Mouse (Mus musculus): ENCODE measurements around the gene Mecom. TPM values are rescaled to one million over a fixed set of nuclear protein-coding genes. Genes with fewer than 3 reads are reported as not detected.

Mecom gene
- polyA plus RNA-seq, 1 experiment from 2014 or later, result 68.8 TPM

DNA sequence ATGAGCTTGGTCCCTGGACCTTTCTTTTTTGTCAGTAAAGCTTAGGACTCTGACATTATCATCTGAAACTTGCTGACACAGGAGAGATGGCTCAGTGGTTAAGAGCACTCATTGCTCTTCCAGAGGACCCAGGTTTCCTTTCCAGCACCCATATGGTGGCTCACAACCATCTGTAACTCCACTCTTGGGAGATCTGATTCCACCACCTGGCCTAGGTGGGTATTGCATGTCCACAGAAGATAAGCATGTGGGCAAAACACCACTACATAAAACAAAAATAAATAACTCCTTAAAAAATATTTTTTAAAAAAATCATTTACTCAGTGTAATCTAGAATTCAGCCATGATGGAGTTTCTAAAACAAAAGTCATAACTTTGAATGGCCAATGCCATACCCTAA lies 338.7 kb downstream of the Mecom start:
- ATAC-seq (ENCODE audit: borderline replicate concordance, extremely low read depth, low FRiP score, low TSS enrichment), result no peak
- Histone ChIP-seq H3K4me3 (no peak overlapping the region), H3K4me1 (peaks cover 27% of the 10 kb centered on the region), H3K36me3 (no peaks in the 10 kb centered on the region), H3K27me3 (no peaks in the 10 kb centered on the region), H3K9ac (no peak overlapping the region), H3K9me3 (no peaks in the 10 kb centered on the region), H3K27ac (no peak overlapping the region), H3K4me2 (no peak overlapping the region)

DNA sequence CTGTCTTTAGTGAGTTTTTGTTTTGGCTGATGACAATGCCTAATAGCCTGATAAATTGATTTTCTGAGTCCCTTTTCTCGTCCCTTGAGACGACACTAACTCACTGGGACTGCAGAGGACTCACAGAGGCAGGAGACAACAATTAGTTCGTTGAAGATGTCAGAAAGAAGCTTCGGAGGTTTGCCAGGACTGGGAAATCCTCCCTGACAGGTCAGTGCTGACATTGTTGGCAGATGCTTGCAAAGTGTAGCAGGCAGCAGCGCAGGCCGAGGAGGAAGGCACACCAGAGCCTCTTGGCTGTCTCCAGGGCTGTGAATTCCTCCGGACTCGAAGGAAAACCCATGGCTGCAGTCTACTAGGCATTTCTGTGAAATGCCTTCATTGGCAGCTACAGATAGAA lies 339.9 kb downstream of the Mecom start:
- WGBS, result 37% methylated on average over 8 of the region's 8 CpGs
- peak overlapping the region; percentile 54 for H3K27ac ChIP-seq
- H3K9ac ChIP-seq, result no peak overlapping the region

DNA sequence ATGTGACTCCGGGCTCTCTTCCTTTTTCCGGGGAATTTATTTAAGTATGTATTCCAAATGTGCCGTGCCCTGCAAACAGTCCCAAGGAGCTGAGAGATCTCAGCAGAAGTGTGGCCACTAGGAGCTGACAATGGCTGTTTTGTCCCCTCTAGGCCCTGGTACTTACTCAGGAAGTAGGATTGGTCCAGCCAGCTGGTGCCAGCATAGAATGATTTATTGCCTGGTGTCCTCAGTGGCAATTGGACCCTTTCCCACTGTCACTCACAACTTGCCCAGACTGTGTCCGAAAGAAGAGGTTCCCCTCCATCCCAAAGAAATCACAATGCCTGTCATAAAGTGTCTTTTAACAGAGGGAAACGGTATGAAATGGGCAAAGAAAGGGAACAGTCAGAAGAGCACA lies 340.4 kb downstream of the Mecom start:
- Histone ChIP-seq H3K4me3 (no peak overlapping the region), H3K9ac (no peak overlapping the region), H3K4me2 (no peak overlapping the region), H3K36me3 (no peaks in the 10 kb centered on the region), H3K4me1 (peaks cover 13% of the 10 kb centered on the region), H3K27ac (peak overlapping the region; percentile 54), H3K9me3 (no peaks in the 10 kb centered on the region), H3K27me3 (no peaks in the 10 kb centered on the region)
- ATAC-seq (ENCODE audit: borderline replicate concordance, extremely low read depth, low FRiP score, low TSS enrichment), result no peak
- WGBS, result 23% methylated on average over 5 of the region's 5 CpGs

More for the DNA sequence above, 339.9 kb downstream of the Mecom start:
- ATAC-seq (ENCODE audit: borderline replicate concordance, extremely low read depth, low FRiP score, low TSS enrichment), result no peak
- Histone ChIP-seq H3K9me3 (no peaks in the 10 kb centered on the region), H3K4me1 (peaks cover 16% of the 10 kb centered on the region), H3K27me3 (no peaks in the 10 kb centered on the region), H3K36me3 (no peaks in the 10 kb centered on the region), H3K4me3 (no peak overlapping the region), H3K4me2 (no peak overlapping the region)

DNA sequence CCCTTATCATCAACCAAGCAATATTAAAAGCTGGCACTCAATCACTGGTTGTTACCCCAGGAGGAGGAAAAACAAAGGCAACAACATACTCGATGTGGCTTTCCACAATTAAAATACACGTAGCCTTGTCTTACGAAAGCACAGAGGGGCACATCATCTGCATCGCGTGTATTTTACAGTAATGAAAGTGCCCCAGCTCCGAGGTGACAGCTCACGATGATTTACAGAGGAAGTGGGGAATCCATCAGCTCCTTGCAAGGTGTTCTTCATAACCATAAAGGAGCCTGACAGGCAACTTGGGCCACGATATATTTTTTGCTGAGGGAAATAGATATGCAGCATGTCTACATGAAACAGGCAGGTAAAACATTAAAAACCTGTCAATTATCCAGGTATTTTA lies 341.7 kb downstream of the Mecom start:
- Histone ChIP-seq H3K4me3 (no peak overlapping the region), H3K27ac (no peak overlapping the region), H3K9me3 (no peaks in the 10 kb centered on the region), H3K9ac (no peak overlapping the region), H3K27me3 (no peaks in the 10 kb centered on the region), H3K36me3 (no peaks in the 10 kb centered on the region), H3K4me2 (no peak overlapping the region), H3K4me1 (peaks cover 13% of the 10 kb centered on the region)
- 62% methylated on average over 8 of the region's 8 CpGs for WGBS
- no peak for ATAC-seq (ENCODE audit: borderline replicate concordance, extremely low read depth, low FRiP score, low TSS enrichment)

DNA sequence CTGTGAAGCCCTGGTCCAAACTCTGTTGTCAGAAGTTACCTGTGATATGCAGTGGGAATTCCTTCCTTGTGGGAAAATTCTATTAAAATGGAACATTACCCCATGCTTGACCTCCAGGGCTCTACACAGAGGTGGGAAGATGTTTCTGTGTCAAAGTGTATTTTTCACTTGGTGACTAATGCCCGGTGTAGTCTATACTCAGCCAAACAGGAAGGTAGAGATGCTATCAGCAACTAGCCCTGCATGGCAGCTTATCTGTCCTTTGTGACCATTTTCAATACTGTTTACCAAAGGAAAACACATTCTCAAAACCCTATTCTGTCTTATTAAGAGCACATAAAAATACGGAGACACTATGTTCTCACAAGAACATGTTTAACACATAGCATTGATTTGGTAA lies 344.0 kb downstream of the Mecom start:
- Histone ChIP-seq H3K27me3 (no peaks in the 10 kb centered on the region), H3K9me3 (no peaks in the 10 kb centered on the region), H3K4me2 (no peak overlapping the region), H3K36me3 (no peaks in the 10 kb centered on the region), H3K4me3 (no peak overlapping the region), H3K4me1 (peaks cover 17% of the 10 kb centered on the region), H3K27ac (no peak overlapping the region), H3K9ac (no peak overlapping the region)
- 43% methylated on average over 2 of the region's 2 CpGs for WGBS
- no peak for ATAC-seq (ENCODE audit: borderline replicate concordance, extremely low read depth, low FRiP score, low TSS enrichment)

DNA sequence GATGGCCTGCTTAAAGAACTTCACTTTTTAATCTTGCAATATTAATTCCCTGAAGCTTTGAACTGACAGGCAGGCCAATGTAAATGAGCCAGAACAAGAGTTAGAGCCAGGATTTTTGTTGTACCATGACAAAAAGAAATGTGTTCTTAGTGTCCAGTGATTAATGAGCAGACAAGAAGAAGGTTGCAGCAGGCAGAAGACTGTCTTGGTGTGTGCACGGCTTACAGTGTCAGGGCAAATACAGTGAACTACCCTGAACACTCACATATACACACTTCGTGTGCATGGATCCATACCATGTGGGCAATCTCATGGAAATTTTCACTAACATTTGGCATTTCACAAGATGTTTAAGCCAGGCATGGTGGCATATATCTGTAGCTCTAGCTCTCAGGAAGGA lies 349.0 kb downstream of the Mecom start:
- peak overlapping the region; percentile 38 for H3K27ac ChIP-seq
- H3K27me3 ChIP-seq, result no peaks in the 10 kb centered on the region
- WGBS, result 53% methylated on average over 2 of the region's 2 CpGs
- no peak overlapping the region for H3K4me3 ChIP-seq
- no peaks in the 10 kb centered on the region for H3K36me3 ChIP-seq
- H3K9me3 ChIP-seq, result no peaks in the 10 kb centered on the region
- H3K9ac ChIP-seq, result no peak overlapping the region
- peaks cover 9% of the 10 kb centered on the region; the same call in 1 of the 2 replicates for H3K4me1 ChIP-seq
- ATAC-seq (ENCODE audit: borderline replicate concordance, extremely low read depth, low FRiP score, low TSS enrichment), result peak; percentile 67; the same call in 1 of the 2 replicates
- H3K4me2 ChIP-seq, result no peak overlapping the region

DNA sequence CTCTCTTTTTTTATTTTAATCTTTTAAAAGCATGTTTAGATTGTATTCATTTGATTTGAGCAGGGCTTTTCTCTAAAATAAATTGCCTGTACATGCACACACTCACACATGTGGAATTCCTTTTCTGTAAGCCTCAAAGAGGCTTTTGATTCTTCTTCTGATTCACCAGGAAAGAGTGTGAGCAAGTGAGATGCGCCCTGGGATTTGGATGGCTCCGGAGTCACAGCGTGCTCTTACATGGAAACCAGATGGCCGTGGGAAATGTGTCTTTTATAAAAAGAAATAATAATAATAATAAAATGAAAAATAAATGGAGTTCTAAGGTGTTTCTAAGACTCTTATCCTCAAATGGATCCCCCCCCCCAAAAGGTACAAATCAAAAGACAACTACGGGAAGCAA lies 349.6 kb downstream of the Mecom start:
- Histone ChIP-seq H3K27ac (peak overlapping the region; percentile 38; the same call in 1 of the 2 replicates), H3K4me3 (no peak overlapping the region), H3K27me3 (no peaks in the 10 kb centered on the region), H3K9ac (no peak overlapping the region), H3K36me3 (no peaks in the 10 kb centered on the region), H3K4me1 (peaks cover 9% of the 10 kb centered on the region; the same call in 1 of the 2 replicates), H3K4me2 (no peak overlapping the region), H3K9me3 (no peaks in the 10 kb centered on the region)
- WGBS, result 69% methylated on average over 5 of the region's 5 CpGs
- ATAC-seq (ENCODE audit: borderline replicate concordance, extremely low read depth, low FRiP score, low TSS enrichment), result no peak

DNA sequence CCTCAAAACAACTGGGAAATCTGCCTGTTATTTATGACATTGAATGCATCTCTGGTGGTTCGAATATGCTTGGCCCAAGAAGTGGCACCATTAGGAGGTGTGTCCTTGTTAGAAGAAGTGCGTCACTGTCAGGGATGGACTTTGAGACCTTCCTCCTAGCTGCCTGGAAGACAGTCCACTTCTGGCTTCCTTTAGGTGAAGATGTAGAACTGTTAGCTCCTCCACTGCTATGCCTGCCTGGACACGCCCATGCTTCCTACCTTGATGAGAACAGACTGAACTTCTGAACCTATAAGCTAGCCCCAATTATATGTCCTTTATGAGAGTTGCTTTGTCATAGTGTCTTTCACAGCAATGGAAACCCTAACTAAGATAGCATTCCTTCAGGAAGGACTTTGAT lies 352.6 kb downstream of the Mecom start:
- Histone ChIP-seq H3K4me3 (no peak overlapping the region), H3K4me1 (peaks cover 12% of the 10 kb centered on the region; the same call in 1 of the 2 replicates), H3K4me2 (no peak overlapping the region), H3K27ac (no peak overlapping the region), H3K9me3 (no peaks in the 10 kb centered on the region), H3K9ac (no peak overlapping the region), H3K36me3 (no peaks in the 10 kb centered on the region), H3K27me3 (no peaks in the 10 kb centered on the region)
- WGBS, result 85% methylated on average over 3 of the region's 3 CpGs
- no peak for ATAC-seq (ENCODE audit: borderline replicate concordance, extremely low read depth, low FRiP score, low TSS enrichment)

DNA sequence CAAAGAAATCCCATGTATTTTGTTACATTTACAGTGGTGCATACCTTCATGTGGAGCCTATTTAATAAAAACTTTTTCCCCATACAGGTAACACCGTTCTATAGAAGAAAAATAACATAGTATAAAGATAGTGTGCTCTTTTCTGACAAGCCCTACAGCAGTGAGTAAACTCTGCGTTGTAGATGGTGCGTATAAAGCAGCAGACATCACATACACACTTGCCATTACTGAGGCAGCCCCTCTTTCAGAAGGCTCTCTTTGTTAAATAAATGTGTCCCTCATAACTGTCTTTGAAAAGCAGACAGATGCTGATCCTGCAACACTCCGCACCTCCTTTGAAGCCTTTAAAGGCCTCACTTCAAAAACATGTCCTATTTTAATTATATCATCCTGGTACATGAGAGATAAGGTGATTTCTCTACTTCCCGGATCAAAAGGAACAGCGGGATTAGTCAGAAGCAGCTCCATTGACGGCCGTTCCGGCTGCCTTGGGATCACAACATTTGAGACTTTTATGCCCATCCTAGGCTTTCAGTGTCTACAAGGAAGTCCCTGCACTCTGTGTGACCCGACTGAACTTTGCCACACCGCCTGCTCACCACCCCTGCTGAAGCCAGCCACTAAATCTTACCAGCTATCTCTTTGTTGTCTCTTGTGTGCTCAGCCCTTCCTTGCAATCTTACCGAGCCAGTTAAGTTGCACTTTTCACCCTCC lies 355.4 kb downstream of the Mecom start:
- H3K4me3 ChIP-seq, result no peak overlapping the region
- no peak overlapping the region for H3K27ac ChIP-seq
- no peak for ATAC-seq (ENCODE audit: borderline replicate concordance, extremely low read depth, low FRiP score, low TSS enrichment)

DNA sequence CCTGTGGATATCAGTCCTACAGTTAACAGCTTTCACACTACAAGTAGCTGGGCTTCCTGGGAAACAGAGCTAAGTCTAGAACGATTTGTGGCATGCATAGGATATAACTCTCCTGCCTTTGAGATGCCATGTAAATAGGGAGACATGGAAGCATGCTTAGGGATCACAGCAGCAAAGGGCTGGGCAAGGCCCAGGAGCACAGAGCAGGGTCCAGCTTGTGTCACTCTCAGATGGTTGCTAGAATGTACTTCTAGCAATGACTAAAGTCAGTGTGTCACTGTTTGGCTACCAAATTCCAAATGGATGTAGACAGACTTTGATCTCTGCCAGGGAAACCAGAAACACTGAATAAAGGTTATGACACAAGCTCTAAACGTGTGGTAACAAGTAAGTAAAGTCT lies 358.5 kb downstream of the Mecom start:
- no peak for ATAC-seq (ENCODE audit: borderline replicate concordance, extremely low read depth, low FRiP score, low TSS enrichment)
- Histone ChIP-seq H3K9me3 (no peaks in the 10 kb centered on the region), H3K9ac (no peak overlapping the region), H3K4me3 (no peak overlapping the region), H3K27ac (no peak overlapping the region), H3K36me3 (no peaks in the 10 kb centered on the region), H3K4me2 (no peak overlapping the region), H3K4me1 (peaks cover 22% of the 10 kb centered on the region), H3K27me3 (no peaks in the 10 kb centered on the region)
- 64% methylated on average over 2 of the region's 2 CpGs for WGBS

More for the DNA sequence above, 355.4 kb downstream of the Mecom start:
- Histone ChIP-seq H3K4me2 (no peak overlapping the region), H3K9ac (no peak overlapping the region), H3K36me3 (no peaks in the 10 kb centered on the region), H3K9me3 (no peaks in the 10 kb centered on the region), H3K27me3 (no peaks in the 10 kb centered on the region), H3K4me1 (peaks cover 16% of the 10 kb centered on the region)
- WGBS, result 33% methylated on average over 12 of the region's 12 CpGs

DNA sequence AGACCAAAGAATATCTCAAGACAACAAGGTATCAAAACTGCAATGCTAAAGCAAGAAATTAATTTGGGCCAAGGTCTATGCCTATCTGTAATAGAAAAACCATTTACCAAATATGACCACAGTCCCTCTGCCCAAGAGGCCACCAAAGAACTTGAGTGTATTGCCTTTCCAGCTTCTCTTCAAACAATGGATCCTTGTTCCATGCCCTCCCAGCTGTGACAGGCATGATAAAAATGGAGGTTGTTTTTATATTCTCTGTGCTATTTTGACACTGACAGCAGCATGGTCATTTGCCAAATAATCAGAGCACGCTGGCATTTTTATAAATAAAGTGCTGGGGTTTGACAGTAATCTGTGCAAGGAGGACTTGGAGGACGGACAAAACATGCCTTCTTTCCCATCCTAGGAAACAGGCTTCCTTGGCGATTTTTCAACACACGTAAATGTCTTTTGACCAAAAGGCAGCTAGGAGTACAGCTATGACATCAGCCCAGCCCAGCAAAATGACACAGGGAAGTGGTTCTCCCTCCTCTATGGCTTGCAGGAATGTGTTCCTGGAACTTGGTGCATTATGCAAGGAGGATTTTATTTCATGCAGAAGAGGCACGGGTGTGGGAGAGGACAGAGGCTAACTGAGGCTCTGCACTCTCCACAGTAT lies 359.9 kb downstream of the Mecom start:
- WGBS, result 25% methylated on average over 5 of the region's 5 CpGs
- Histone ChIP-seq H3K36me3 (no peaks in the 10 kb centered on the region), H3K9ac (no peak overlapping the region), H3K9me3 (no peaks in the 10 kb centered on the region), H3K4me2 (no peak overlapping the region), H3K27ac (no peak overlapping the region), H3K4me3 (no peak overlapping the region), H3K4me1 (peaks cover 31% of the 10 kb centered on the region), H3K27me3 (no peaks in the 10 kb centered on the region)
- peak; percentile 42; the same call in 1 of the 2 replicates for ATAC-seq (ENCODE audit: borderline replicate concordance, extremely low read depth, low FRiP score, low TSS enrichment)

DNA sequence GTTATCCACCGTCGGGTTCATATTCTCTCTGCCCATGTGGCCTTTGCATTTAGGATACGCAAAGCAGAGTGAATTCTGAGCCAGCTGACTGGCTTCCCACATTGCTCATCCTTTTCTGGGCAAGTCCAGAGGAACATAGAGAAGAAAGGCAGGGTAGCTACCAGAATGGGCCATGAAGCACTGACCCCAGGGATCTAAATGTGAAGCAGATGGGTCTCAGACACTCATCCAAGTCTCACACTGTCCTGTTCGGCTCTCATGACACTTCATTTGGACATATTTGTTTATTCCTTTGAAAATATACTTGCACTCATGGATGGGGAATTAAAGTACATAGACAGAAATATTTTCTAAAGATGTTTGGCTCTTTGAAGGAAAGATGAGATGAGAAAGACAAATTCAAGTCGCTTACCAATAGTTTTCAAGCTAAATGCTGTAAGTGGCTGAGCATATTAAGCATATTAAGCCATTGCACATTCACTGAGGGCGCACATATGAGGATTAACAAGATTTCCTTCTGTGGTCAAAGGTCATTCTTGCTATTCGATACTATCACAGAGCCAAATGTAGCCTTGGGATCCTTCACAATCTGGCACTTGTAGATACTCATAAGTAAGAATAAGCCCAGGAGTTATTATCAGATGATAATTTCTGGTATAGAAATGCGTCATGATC lies 365.9 kb downstream of the Mecom start:
- WGBS, result 52% methylated on average over 8 of the region's 8 CpGs
- Histone ChIP-seq H3K9me3 (no peaks in the 10 kb centered on the region), H3K36me3 (no peaks in the 10 kb centered on the region), H3K9ac (no peak overlapping the region), H3K27ac (peak overlapping the region; percentile 11; the same call in 1 of the 2 replicates), H3K4me1 (peaks cover 25% of the 10 kb centered on the region), H3K4me3 (no peak overlapping the region), H3K4me2 (no peak overlapping the region), H3K27me3 (no peaks in the 10 kb centered on the region)
- ATAC-seq (ENCODE audit: borderline replicate concordance, extremely low read depth, low FRiP score, low TSS enrichment), result peak; percentile 94
